Mouse (Mus musculus) thymus, postnatal 0 days (tissue): Measurements from ENCODE around the gene Rab19. TPM values are rescaled to one million over a fixed set of nuclear protein-coding genes. Genes with fewer than 3 reads are reported as not detected.
"Not testable (repeated sequence)": the region's sequence is repeated elsewhere in the genome, so short reads cannot be mapped to it uniquely, and the experiment has no call there.

Experiments used
- DNase-seq: peaks from one replicate; pipeline ENCODE4 v3.0.0-alpha.2; 2015; ENCODE audit warnings: low spot score
- polyA plus RNA-seq: library from polyadenylated mRNA; unstranded; fragments of >200 nt; fragmentation: Nextera tagmentation; extraction: Ambion mirVana; gene quantifications from 2 replicates; pipeline ENCODE4 v1.2.1, GENCODE M21; 2015

Gene Rab19
- 22.3 and 24.9 TPM in 2 replicates for polyA plus RNA-seq

DNA sequence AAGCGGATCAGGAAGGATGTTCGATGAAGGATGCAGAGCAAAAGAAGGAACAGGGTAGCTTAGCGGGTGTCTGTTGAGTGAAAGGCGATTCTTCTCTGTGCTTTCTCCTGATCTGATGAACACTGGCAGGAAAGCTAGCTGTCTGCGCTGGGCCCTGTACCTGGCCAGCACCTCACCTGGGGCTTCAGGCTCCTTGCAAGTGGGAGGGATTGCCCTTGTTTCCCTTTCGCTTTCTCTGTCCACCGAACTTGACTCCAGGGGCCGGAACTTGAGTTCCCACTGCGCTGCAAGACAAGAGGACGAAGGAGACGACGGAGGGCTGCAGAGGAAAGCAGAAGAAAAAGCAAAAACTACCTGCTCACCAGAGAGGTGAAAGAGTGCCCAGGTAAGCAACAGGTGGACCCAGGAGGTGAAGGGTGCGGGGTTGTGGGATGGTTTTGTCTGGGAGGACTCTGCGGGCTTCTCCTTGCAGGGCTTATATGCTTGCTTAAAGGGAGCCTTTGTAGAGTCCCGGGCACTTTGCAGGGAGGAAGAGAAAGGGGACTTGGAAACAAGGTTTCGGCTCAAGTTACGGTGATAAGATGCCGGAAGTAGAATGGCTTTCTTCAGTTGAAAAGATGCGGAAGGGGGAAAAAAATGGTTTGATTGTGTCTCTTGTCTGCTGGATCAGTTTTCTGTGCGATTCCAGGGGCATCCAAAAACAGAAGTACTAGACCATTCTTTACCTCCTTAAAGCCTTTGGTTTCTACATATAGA is at the start of gene Rab19:
Rab19 (plus strand) TSS at position 51 of the 756 bp plus-strand sequence.
- DNase-seq, result peak; percentile 51

DNA sequence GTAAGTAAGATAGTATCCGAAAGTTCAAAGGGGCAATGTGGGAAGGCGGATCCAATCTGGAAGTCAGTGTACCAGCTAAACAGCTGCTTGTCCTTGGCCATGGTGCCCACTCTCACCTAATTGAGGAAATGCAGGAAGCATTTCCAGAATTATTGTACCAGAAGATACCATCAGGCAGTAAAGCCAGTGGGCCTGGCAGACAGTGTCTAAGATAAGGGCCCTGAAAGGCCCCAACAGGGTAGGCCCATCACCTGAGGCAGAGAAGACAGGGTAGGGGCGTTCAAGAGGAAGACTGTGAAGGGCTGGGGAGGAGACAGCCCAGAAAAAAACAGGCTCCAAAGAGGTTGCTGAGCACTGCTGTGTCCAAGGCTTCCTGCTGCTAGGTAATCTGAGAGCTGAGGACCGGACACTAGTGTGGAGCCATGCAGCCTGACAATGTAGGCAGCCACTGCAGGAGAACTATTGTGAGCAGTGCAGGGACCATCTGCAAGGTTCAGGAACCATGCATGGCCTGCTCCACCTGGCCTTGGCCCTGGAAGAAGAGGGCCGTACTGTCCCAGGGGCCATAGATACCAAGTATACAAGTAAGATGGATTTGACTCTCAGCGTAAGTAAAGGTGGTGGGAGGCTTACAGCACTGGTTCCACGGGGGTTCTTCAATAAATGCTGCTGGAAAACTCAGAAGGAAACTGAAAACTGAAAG is 48.8 kb upstream of the Rab19 start:
- DNase-seq, result no peak

DNA sequence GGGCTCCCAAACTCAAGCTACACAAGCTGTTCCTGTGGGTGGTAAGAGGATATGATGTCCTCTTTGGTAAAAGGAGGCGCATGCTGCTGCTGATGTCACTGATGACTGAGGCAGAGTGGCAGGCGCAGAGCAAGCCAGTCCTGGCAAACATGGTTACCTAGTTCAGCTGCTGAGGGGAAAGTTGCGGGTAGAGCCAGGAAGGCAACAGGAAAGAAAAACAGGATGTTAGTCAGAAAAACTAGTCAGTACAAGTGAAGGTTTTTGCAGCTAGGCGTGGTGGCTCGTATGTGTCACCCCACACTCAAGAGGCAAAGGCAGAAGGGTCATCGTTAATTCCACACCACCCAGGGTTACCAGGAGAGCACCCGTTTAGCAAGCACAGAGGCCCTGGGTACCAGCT is 46.8 kb upstream of the Rab19 start:
- peak; percentile 17 for DNase-seq

GRCm38 (mm10) chr6:39334873-39335272 is 46.1 kb upstream of the Rab19 start:
- no peak for DNase-seq

DNA sequence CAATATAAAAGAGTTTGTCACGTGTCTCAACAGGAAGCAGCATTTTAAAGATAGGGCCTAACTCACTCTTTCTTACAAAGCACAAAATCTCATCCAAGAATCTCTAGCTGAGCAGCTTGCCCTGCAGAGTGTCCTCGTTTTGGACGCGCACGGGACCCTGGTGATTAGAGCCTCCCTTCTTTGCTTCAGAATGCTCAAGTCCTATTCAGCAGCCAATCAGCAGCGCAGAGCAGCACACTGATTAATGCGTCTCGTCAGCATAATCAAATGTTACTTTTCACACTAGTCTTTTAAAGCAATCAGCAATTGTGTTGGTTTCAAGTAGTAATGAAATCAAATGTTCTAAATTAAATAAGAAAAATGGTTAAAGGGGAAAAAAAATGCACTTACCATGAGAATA is 42.6 kb upstream of the Rab19 start:
- DNase-seq, result no peak

- DNase-seq, result no peak
Observed at GRCm38 (mm10) chr6:39341798-39342197, 39.2 kb upstream of the Rab19 start.

DNA sequence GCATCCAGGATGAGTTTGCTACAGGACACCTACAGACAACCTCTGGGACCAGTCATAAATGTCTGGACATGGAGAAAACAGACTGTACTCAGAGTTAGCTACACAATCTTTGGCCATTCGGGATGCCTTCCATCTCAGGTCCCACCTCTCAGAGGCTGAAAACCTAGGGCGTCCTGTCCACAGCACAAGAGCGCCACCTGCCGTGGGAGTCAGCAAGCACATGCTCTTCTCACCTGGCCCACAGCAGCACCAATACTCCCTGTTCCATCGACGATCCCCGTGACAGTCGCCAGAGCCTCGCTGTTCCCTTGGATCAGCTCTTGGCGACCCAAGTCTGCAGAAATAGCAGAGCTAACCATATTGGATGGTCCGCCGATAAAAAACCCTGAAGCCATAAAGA is 37.0 kb upstream of the Rab19 start:
- peak; percentile 83 for DNase-seq

DNA sequence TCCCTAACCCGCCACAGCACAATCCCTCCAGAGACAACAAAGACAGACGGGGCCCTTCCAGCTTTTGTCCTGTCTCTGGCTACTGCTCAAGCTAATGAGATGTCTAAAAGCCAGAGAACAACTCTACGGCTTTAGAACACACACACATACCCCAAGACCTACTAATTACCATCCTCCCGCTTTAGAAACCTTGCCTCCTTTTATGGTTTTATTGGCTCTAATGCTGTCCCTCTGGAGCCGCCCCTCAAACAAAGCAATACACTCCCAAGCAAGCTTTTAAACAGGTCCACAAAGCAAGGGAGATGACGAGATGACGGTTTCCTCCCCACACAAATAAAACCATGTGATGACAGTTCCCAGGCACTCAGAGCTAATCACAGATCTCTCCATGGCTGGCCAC is 35.5 kb upstream of the Rab19 start:
- no peak for DNase-seq

GRCm38 (mm10) chr6:39346991-39347501 is 33.9 kb upstream of the Rab19 start:
- DNase-seq, result peak; percentile 19

- peak; percentile 54 for DNase-seq
Observed at GRCm38 (mm10) chr6:39347880-39348814, 32.8 kb upstream of the Rab19 start.

- no peak for DNase-seq
Observed at GRCm38 (mm10) chr6:39348946-39349345, 32.0 kb upstream of the Rab19 start.

- not testable (repeated sequence) for DNase-seq
Observed at GRCm38 (mm10) chr6:39359207-39359606, 21.8 kb upstream of the Rab19 start.

GRCm38 (mm10) chr6:39362684-39363083 is 18.3 kb upstream of the Rab19 start:
- no peak for DNase-seq

- DNase-seq, result no peak
Observed at GRCm38 (mm10) chr6:39369631-39370030, 11.3 kb upstream of the Rab19 start.

- no peak for DNase-seq
Observed at GRCm38 (mm10) chr6:39372042-39372441, 8.9 kb upstream of the Rab19 start.

GRCm38 (mm10) chr6:39372727-39373126 is 8.2 kb upstream of the Rab19 start:
- no peak for DNase-seq

DNA sequence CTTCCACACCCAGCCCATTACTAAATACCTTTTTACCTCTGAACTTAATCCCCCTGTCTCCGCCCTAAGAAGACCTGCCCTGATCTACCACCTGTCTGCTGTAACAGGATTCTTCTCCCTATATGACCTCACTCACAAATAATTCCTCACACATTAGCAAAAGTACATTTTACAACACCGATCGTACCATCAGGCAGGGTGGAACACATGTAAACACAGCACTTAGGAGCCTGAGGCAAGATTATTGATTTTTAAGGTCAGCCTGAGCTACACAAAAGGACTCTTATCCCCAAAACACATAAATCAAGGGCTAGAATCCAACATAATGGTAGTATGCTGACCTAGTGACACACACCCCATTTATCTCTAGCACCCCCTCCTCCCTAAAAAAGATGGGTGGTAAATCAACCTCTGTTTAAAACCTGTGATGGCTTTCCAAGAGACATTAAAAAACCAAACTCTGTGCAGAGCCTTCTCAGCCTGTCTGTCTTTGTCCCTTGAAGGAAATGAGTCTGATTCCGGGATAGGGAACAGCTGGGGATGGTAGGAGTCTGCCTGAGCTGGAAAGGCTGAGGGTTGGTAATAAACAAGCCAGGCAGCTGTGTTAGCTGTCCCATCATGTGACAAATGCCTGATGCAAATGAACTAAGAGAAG is 7.5 kb upstream of the Rab19 start:
- DNase-seq, result no peak

DNA sequence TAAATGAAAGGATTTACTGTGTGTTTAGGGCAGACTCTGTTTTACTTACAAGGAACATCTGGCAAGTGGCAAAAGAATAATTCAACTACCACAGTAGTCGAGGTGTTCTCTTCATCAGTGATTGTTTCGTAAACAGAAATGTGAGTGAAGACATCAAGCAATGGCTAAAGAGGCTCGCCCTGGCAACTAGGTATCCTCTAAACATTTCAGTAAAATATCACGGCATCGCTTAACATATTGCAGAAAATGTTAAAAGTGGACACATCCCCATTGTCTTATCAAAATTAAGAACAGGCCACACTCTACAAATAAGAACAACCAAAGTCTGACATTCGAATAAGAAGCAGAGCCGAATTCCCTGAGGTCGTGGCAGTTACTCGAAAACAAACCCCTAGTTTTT is 4.2 kb upstream of the Rab19 start:
- DNase-seq, result no peak

- peak; percentile 88 for DNase-seq
Observed at GRCm38 (mm10) chr6:39377311-39377827, 3.6 kb upstream of the Rab19 start, which contains the start of gene Slc37a3. Gene Slc37a3, minus strand, starts transcription at chr6:39377675.

DNA sequence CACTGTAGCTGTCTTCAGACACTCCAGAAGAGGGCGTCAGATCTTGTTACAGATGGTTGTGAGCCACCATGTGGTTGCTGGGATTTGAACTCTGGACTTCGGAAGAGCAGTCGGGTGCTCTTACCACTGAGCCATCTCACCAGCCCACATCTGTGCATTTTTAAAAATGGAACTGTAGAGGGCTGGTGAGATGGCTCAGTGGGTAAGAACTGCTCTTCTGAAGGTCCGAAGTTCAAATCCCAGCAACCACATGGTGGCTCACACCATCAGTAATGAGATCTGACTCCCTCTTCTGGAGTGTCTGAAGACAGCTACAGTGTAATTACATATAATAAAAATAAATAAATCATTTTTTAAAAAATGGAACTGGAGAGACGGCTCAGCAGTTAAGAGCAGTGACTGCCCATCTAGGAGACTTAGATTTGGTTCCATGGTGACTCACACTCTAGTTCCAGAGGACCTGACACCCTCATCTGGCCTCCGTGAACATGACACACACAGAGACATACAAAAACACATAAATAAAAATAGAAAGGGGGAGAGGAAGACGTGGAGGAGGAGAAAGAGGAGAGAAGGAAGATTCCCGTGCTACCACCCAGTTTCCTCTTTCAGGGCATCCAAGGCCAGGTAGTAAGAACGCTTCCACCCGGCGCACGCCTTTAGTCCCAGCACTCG is 2.7 kb upstream of the Rab19 start:
- DNase-seq, result not testable (repeated sequence)
